Mouse (Mus musculus): ENCODE data around the gene Zglp1. TPM values are rescaled to one million over a fixed set of nuclear protein-coding genes. Genes with fewer than 3 reads are reported as not detected.

The Zglp1 gene
- total RNA-seq, 1 experiment = 1.3 TPM

DNA sequence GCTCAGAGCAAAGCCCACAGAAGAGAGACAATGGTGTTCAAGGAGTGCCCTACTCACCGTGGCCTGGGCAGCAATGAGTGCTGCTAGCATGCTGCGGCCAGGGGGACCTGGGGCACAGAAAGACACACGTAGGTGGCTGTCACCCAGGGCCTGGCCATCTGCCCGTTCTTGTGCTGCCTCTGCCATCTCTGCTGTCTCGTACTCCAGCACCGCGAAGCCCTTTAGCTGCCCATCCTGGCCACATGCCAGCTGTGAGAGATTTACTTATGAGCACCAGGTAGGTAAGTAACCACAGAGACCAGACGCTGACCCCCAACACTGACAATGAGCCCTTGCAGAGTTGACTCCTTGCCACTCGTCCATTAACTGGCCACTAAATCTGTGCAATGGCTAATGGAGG is 14.2 kb upstream of the Zglp1 start:
- Histone ChIP-seq H3K4me1 (ENCODE audit: control insufficient read depth in 2 of 2, insufficient read depth in 2 of 2, low read length in 2 of 2, poor library complexity in 1 of 2) (no peaks in the 10 kb centered on the region), H3K4me3 (ENCODE audit: insufficient read depth in 1 of 2, low read depth in 1 of 2, low read length in 2 of 2, poor library complexity in 1 of 2, severe bottlenecking in 1 of 2) (no peak overlapping the region), H3K27ac (ENCODE audit: insufficient read depth, low read depth, low read length, poor library complexity, severe bottlenecking) (no peak overlapping the region), H3K36me3 (ENCODE audit: control insufficient read depth, insufficient read depth, low read length, poor library complexity, severe bottlenecking) (peaks cover 69% of the 10 kb centered on the region), H3K9ac (ENCODE audit: insufficient read depth, low read depth, low read length, poor library complexity, severe bottlenecking) (no peak overlapping the region), H3K9me3 (ENCODE audit: control insufficient read depth, insufficient read depth, low read depth, low read length) (no peaks in the 10 kb centered on the region)
- in situ Hi-C loops (cut with MboI; ENCODE audit: low sequenced_read_pairs in 2 of 2, unreplicated experiment in 2 of 2) = no loop called here
- TF ChIP-seq MAFK (IDR thresholded peaks at IDR 0.05; ENCODE audit: insufficient read depth, low read depth, low read length) (no peak), HCFC1 (IDR thresholded peaks at IDR 0.05; ENCODE audit: borderline replicate concordance, insufficient read depth, low read length) (no peak), ZNF384 (IDR thresholded peaks at IDR 0.05; ENCODE audit: low read depth, low read length) (no peak), CHD2 (IDR thresholded peaks at IDR 0.05; ENCODE audit: low read depth, low read length) (no peak), ZC3H11A (IDR thresholded peaks at IDR 0.05; ENCODE audit: borderline replicate concordance, low read depth, low read length) (no peak)
- no peak for DNase-seq (ENCODE audit: low read depth, low spot score)

DNA sequence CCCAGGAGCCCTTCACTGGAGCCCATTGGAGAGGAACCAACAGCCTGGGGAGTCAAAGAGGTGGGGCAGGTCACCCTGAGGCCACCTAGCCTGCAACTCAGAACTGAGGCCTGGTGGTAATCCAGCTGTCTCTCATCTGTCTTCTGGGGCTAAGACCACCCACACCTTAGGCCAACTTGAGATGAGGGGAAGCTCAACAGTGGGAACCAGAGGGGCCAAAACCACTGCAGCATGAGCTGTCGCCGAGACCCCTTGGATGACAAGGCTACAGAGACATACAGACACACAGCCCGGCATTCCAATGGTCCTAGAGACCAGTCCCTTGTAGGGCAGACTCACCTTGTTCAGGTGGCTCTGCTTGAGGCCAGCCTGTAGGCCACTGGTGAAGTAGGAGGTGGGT is 8.7 kb upstream of the Zglp1 start:
- in situ Hi-C loops (cut with MboI; ENCODE audit: low sequenced_read_pairs in 2 of 2, unreplicated experiment in 2 of 2) = no loop called here
- no peak for TF ChIP-seq ZC3H11A (IDR thresholded peaks at IDR 0.05; ENCODE audit: borderline replicate concordance, low read depth, low read length)
- TF ChIP-seq CHD2 (IDR thresholded peaks at IDR 0.05; ENCODE audit: low read depth, low read length) = no peak
- no peak for TF ChIP-seq ZNF384 (IDR thresholded peaks at IDR 0.05; ENCODE audit: low read depth, low read length)
- no peak for TF ChIP-seq MAFK (IDR thresholded peaks at IDR 0.05; ENCODE audit: insufficient read depth, low read depth, low read length)
- no peak for TF ChIP-seq HCFC1 (IDR thresholded peaks at IDR 0.05; ENCODE audit: borderline replicate concordance, insufficient read depth, low read length)
- Histone ChIP-seq H3K4me1 (ENCODE audit: control insufficient read depth in 2 of 2, insufficient read depth in 2 of 2, low read length in 2 of 2, poor library complexity in 1 of 2) (no peaks in the 10 kb centered on the region), H3K27ac (ENCODE audit: insufficient read depth, low read depth, low read length, poor library complexity, severe bottlenecking) (no peak overlapping the region), H3K36me3 (ENCODE audit: control insufficient read depth, insufficient read depth, low read length, poor library complexity, severe bottlenecking) (peaks cover 57% of the 10 kb centered on the region), H3K4me3 (ENCODE audit: insufficient read depth in 1 of 2, low read depth in 1 of 2, low read length in 2 of 2, poor library complexity in 1 of 2, severe bottlenecking in 1 of 2) (no peak overlapping the region), H3K9ac (ENCODE audit: insufficient read depth, low read depth, low read length, poor library complexity, severe bottlenecking) (no peak overlapping the region), H3K9me3 (ENCODE audit: control insufficient read depth, insufficient read depth, low read depth, low read length) (no peaks in the 10 kb centered on the region)
- no peak for DNase-seq (ENCODE audit: low read depth, low spot score)

DNA sequence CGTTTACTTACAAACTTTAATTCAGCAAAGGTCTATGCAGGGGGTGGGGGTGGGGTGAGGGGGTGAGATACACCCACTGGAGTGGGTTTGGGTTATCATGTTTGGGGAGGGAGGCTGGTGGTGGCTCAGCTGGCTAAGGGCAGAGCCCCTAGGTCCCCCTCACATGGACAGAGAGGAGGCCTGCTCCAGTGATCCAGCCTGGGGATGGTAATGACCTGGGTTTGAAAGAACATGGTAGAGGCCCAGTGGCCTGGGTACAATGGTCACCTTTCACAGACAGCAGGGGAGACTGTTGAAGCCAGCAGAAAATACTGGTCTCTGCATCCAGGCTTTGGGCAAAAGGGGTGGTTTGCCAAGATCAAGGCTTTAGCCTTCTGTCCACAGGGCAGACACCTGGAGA is 7.3 kb upstream of the Zglp1 start:
- TF ChIP-seq ZC3H11A (IDR thresholded peaks at IDR 0.05; ENCODE audit: borderline replicate concordance, low read depth, low read length) (no peak), CHD2 (IDR thresholded peaks at IDR 0.05; ENCODE audit: low read depth, low read length) (no peak), ZNF384 (IDR thresholded peaks at IDR 0.05; ENCODE audit: low read depth, low read length) (no peak), MAFK (IDR thresholded peaks at IDR 0.05; ENCODE audit: insufficient read depth, low read depth, low read length) (no peak), HCFC1 (IDR thresholded peaks at IDR 0.05; ENCODE audit: borderline replicate concordance, insufficient read depth, low read length) (no peak)
- in situ Hi-C loops (cut with MboI; ENCODE audit: low sequenced_read_pairs in 2 of 2, unreplicated experiment in 2 of 2) = no loop called here
- no peak overlapping the region for H3K4me3 ChIP-seq (ENCODE audit: insufficient read depth in 1 of 2, low read depth in 1 of 2, low read length in 2 of 2, poor library complexity in 1 of 2, severe bottlenecking in 1 of 2)
- peaks cover 46% of the 10 kb centered on the region for H3K36me3 ChIP-seq (ENCODE audit: control insufficient read depth, insufficient read depth, low read length, poor library complexity, severe bottlenecking)
- no peaks in the 10 kb centered on the region for H3K9me3 ChIP-seq (ENCODE audit: control insufficient read depth, insufficient read depth, low read depth, low read length)
- H3K27ac ChIP-seq (ENCODE audit: insufficient read depth, low read depth, low read length, poor library complexity, severe bottlenecking) = no peak overlapping the region
- H3K9ac ChIP-seq (ENCODE audit: insufficient read depth, low read depth, low read length, poor library complexity, severe bottlenecking) = no peak overlapping the region
- no peaks in the 10 kb centered on the region for H3K4me1 ChIP-seq (ENCODE audit: control insufficient read depth in 2 of 2, insufficient read depth in 2 of 2, low read length in 2 of 2, poor library complexity in 1 of 2)
- no peak for DNase-seq (ENCODE audit: low read depth, low spot score)

GRCm38 (mm10) chr9:21073044-21073840 is 6.3 kb upstream of the Zglp1 start, which contains the start of the genes Gm49373 and Fdx1l:
Gm49373 (minus strand) TSS chr9:21073096.
Fdx1l (minus strand) TSS chr9:21073614.
- peak; percentile 69 for DNase-seq (ENCODE audit: low read depth, low spot score)
- H3K9me3 ChIP-seq (ENCODE audit: control insufficient read depth, insufficient read depth, low read depth, low read length) = no peaks in the 10 kb centered on the region
- H3K4me1 ChIP-seq (ENCODE audit: control insufficient read depth in 2 of 2, insufficient read depth in 2 of 2, low read length in 2 of 2, poor library complexity in 1 of 2) = no peaks in the 10 kb centered on the region
- TF ChIP-seq HCFC1 (IDR thresholded peaks at IDR 0.05; ENCODE audit: borderline replicate concordance, insufficient read depth, low read length) (peak; percentile 81), ZNF384 (IDR thresholded peaks at IDR 0.05; ENCODE audit: low read depth, low read length) (no peak), ZC3H11A (IDR thresholded peaks at IDR 0.05; ENCODE audit: borderline replicate concordance, low read depth, low read length) (no peak), CHD2 (IDR thresholded peaks at IDR 0.05; ENCODE audit: low read depth, low read length) (peak; percentile 42; the same call in 1 of the 2 replicates), MAFK (IDR thresholded peaks at IDR 0.05; ENCODE audit: insufficient read depth, low read depth, low read length) (no peak)
- peak within 1 kb of the TSS; percentile 72 for H3K27ac ChIP-seq (ENCODE audit: insufficient read depth, low read depth, low read length, poor library complexity, severe bottlenecking)
- peak within 1 kb of the TSS; percentile 94 for H3K9ac ChIP-seq (ENCODE audit: insufficient read depth, low read depth, low read length, poor library complexity, severe bottlenecking)
- peak within 1 kb of the TSS; percentile 89 to 92 for H3K4me3 ChIP-seq (ENCODE audit: insufficient read depth in 1 of 2, low read depth in 1 of 2, low read length in 2 of 2, poor library complexity in 1 of 2, severe bottlenecking in 1 of 2)
- H3K36me3 ChIP-seq (ENCODE audit: control insufficient read depth, insufficient read depth, low read length, poor library complexity, severe bottlenecking) = peaks cover 37% of the 10 kb centered on the region
- in situ Hi-C loops (cut with MboI; ENCODE audit: low sequenced_read_pairs in 2 of 2, unreplicated experiment in 2 of 2) = no loop called here
